17 mouse cellular contexts compared by ENCODE assay signal in genomic region chr7:136417327-136417726, GRCm38 (mm10).
"Had no signal": no experiment of that assay in that cellular context is flagged by ENCODE, and none has a peak within 500 bp of the region (broad histone marks: within the 10 kb centered on the region; RNA-seq: fewer than 3 reads in every experiment).

No protein-coding gene starts in this region.

- H3K4me1 ChIP-seq: liver, embryonic 13.5 days; lung, embryonic 15.5 days; megakaryocyte, embryonic 14.5 days; midbrain, embryonic 15.5 days had no signal

- H3K27me3 ChIP-seq: liver, embryonic 13.5 days; lung, embryonic 15.5 days; megakaryocyte, embryonic 14.5 days had no signal

- H3K9ac ChIP-seq: liver, embryonic 13.5 days; liver, postnatal 0 days; lung, embryonic 15.5 days; midbrain, embryonic 15.5 days had no signal

- H3K4me3 ChIP-seq: liver, embryonic 13.5 days; lung, embryonic 15.5 days; megakaryocyte, embryonic 14.5 days; midbrain, embryonic 15.5 days had no signal

- H3K4me2 ChIP-seq: liver, embryonic 13.5 days; lung, embryonic 15.5 days; midbrain, embryonic 11.5 days; midbrain, embryonic 15.5 days had no signal

- H3K9me3 ChIP-seq: liver, embryonic 13.5 days; lung, embryonic 15.5 days; midbrain, embryonic 15.5 days had no signal

- H3K27ac ChIP-seq: liver, embryonic 13.5 days; lung, embryonic 15.5 days; macrophage; midbrain, embryonic 15.5 days had no signal

- H3K36me3 ChIP-seq: liver, embryonic 13.5 days; lung, embryonic 15.5 days; midbrain, embryonic 15.5 days had no signal

- ATAC-seq: intestine, embryonic 16.5 days; liver, postnatal 0 days; midbrain, embryonic 15.5 days had no signal

- DNase-seq: kidney, postnatal 14 days; left cerebral cortex, postnatal 4 days; liver; liver, embryonic 13.5 days; liver, postnatal 0 days; lung, postnatal 14 days; retina, postnatal 1 day; right cerebral cortex, postnatal 4 days; spleen, adult 18-20 months; thymus, adult 2 months; thymus, postnatal 25 days had no signal
